Mouse (Mus musculus): ENCODE results near the gene Ccdc87. TPM values are rescaled to one million over a fixed set of nuclear protein-coding genes. Genes with fewer than 3 reads are reported as not detected.

Gene Ccdc87
- polyA plus RNA-seq (2014; fragmentation: Nextera tagmentation; extraction: Ambion mirVana): 0.05 TPM in 1 of 2 replicates, not detected in the other

DNA sequence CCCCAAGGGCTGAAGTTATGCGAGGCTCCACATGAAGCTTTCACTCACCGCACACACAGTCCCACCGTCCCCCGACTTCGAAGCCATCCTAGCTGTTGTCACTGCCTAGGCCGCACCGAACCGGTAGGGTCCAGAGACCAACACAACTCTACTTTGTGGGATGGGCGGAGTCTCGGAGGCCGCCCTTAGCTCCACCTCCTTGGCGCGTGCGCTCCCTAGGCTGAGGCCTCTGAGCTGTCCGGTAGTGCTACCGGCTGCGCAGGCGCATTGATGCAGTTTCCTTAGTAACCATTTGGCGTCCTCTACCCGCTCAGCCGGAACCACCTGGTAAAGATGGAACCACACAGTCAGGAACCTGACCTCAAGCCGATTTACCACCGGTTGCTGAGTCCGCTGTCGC is at the start of gene Ccdc87, which contains the start of gene Ccs:
Ccdc87 (plus strand) TSS at position 218 of the 400 bp plus-strand sequence.
Ccs (minus strand) TSS at position 184 of the 400 bp plus-strand sequence.
- Histone ChIP-seq H3K27ac (ENCODE audit: low read depth, low read length) (0 out of 2 replicates have a peak within 1 kb of the TSS, but pooled peaks have one; percentile 53), H3K4me1 (replicated peaks; ENCODE audit: control insufficient read depth, insufficient read depth, low read length) (peaks cover 14% of the 10 kb centered on the region), H3K36me3 (ENCODE audit: control insufficient read depth, insufficient read depth, low read length) (no peaks in the 10 kb centered on the region), H3K4me3 (ENCODE audit: low read depth, low read length) (peak within 1 kb of the TSS; percentile 72), H3K9me3 (ENCODE audit: control insufficient read depth, low read length) (no peaks in the 10 kb centered on the region), H3K27me3 (replicated peaks; ENCODE audit: control insufficient read depth, insufficient read depth, low read length) (peaks cover 34% of the 10 kb centered on the region), H3K4me2 (peak within 1 kb of the TSS; percentile 99), H3K9ac (ENCODE audit: low read depth, low read length) (peak within 1 kb of the TSS; percentile 86)
- peak; percentile 98 for ATAC-seq (replicated peaks; ENCODE audit: low FRiP score)
- under 1% methylated on average over 25 of the region's 25 CpGs for WGBS
- DNase-seq (ENCODE audit: low spot score): peak; percentile 90

DNA sequence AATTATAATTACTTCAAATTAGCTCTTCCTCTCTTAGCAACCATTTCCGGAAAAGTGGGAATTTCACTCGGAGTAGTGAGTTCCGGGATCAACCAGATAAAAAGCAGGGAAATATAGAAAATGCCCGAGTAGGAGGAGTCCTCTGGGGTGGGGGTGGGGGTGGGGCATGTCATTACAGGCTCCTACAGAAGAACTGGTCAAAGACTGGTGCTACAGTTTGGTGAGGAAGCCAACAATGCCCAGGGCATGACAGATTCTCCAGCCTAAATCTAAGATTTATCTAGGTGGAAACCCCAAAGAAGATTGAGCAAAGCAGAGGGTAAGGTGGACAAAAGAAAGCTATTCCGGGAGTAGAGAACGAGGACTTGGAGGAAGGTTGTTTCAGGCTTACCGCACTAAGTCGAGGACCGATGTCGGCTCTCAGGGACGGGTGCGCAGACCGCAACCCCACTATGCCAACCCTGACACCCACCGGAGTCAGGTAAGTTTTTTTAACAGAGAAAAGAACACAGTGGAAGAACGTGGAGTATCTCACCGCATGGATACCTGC is 45.8 kb upstream of the Ccdc87 start:
- Histone ChIP-seq H3K4me2 (peak overlapping the region; percentile 88), H3K27ac (ENCODE audit: low read depth, low read length) (peak overlapping the region; percentile 79), H3K9ac (ENCODE audit: low read depth, low read length) (peak overlapping the region; percentile 84), H3K27me3 (replicated peaks; ENCODE audit: control insufficient read depth, insufficient read depth, low read length) (no peaks in the 10 kb centered on the region), H3K4me1 (replicated peaks; ENCODE audit: control insufficient read depth, insufficient read depth, low read length) (peaks cover 38% of the 10 kb centered on the region), H3K4me3 (ENCODE audit: low read depth, low read length) (peak overlapping the region; percentile 69), H3K9me3 (ENCODE audit: control insufficient read depth, low read length) (no peaks in the 10 kb centered on the region), H3K36me3 (ENCODE audit: control insufficient read depth, insufficient read depth, low read length) (peaks cover 28% of the 10 kb centered on the region)
- DNase-seq (ENCODE audit: low spot score): no peak
- peak; percentile 54 for ATAC-seq (replicated peaks; ENCODE audit: low FRiP score)
- WGBS: 0% methylated on average over 16 of the region's 16 CpGs

DNA sequence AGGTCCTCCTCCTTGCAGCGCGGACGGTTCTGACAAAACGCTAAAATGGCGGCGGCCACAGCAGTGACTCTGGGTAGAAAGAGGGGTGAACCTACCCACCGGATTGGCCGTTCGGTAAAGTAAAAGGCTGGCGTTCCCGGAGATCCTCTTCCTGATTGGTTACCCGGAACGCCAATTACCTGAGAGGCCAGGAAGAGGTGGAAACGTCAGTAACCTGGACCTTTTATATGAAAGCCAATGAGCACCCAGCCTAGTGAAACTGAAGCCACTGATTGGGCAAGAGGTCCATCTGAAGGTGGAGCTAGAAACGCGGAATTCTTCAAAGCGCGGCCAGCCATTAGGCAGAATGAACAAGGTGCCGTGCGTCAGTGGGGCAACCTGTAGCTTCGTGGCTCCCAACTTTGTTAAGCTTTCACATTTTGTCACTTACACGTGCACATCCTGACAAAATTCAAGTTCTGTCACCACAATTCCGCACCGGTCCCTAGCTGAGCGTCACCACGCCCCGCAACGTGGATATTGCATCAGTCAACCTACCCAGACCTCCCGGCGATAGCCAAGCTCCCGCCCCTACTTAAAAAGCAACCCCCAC is 45.2 kb upstream of the Ccdc87 start, which contains the start of gene Rbm4:
Rbm4 (minus strand) TSS at position 71 of the 592 bp plus-strand sequence.
- H3K9ac ChIP-seq (ENCODE audit: low read depth, low read length): peak within 1 kb of the TSS; percentile 84
- peak within 1 kb of the TSS; percentile 88 for H3K4me2 ChIP-seq
- DNase-seq (ENCODE audit: low spot score) (peak; percentile 91), ATAC-seq (replicated peaks; ENCODE audit: low FRiP score) (peak; percentile 97)
- peaks cover 30% of the 10 kb centered on the region for H3K36me3 ChIP-seq (ENCODE audit: control insufficient read depth, insufficient read depth, low read length)
- peaks cover 38% of the 10 kb centered on the region for H3K4me1 ChIP-seq (replicated peaks; ENCODE audit: control insufficient read depth, insufficient read depth, low read length)
- no peaks in the 10 kb centered on the region for H3K27me3 ChIP-seq (replicated peaks; ENCODE audit: control insufficient read depth, insufficient read depth, low read length)
- WGBS: under 1% methylated on average over 31 of the region's 31 CpGs
- no peaks in the 10 kb centered on the region for H3K9me3 ChIP-seq (ENCODE audit: control insufficient read depth, low read length)
- peak within 1 kb of the TSS; percentile 79 for H3K27ac ChIP-seq (ENCODE audit: low read depth, low read length)
- peak within 1 kb of the TSS; percentile 69 for H3K4me3 ChIP-seq (ENCODE audit: low read depth, low read length)

DNA sequence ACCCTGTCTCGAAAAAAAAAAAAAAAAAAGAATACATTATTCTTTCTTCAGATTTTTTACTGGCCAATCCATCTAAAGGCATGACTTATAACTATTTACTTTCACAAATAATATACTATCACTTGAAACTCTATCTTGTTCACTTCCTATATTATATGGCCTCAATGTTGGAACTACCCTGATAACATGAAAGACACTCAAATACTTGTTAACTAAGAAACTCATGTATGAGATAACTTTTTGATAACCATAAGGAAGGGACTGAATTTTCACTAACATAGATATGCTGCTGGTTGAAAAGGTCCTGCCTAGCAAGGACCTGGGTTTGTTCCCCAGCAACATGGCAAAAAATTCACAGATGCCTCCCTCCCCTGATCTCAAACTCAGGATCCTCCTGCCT is 43.2 kb upstream of the Ccdc87 start:
- Histone ChIP-seq H3K27ac (ENCODE audit: low read depth, low read length) (peak overlapping the region; percentile 14; the same call in 1 of the 2 replicates), H3K4me1 (replicated peaks; ENCODE audit: control insufficient read depth, insufficient read depth, low read length) (peaks cover 31% of the 10 kb centered on the region), H3K9me3 (ENCODE audit: control insufficient read depth, low read length) (no peaks in the 10 kb centered on the region), H3K27me3 (replicated peaks; ENCODE audit: control insufficient read depth, insufficient read depth, low read length) (no peaks in the 10 kb centered on the region), H3K4me2 (no peak overlapping the region), H3K36me3 (ENCODE audit: control insufficient read depth, insufficient read depth, low read length) (peaks cover 32% of the 10 kb centered on the region), H3K4me3 (ENCODE audit: low read depth, low read length) (no peak overlapping the region), H3K9ac (ENCODE audit: low read depth, low read length) (no peak overlapping the region)
- ATAC-seq (replicated peaks; ENCODE audit: low FRiP score) (no peak), DNase-seq (ENCODE audit: low spot score) (no peak)
- WGBS: 75% methylated on average over 1 of the region's 1 CpGs

DNA sequence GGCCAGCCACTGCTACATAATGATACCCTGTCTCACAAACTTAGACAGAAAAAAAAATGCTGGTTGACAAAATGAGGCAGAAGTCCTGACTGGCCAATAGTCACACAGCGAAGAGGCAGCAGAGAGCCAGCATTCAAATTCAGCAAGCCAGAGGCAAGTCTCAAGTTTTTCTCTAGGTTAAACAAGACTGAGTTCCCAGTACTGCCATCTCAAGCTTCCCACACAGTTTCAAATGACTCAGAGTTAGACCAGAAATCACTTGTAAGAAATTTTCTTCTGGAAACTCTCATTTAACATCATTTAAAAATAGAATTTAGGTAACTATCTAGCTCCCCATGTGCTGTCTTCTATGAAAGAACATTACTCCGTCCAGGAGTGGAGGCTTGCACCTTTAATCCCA is 41.3 kb upstream of the Ccdc87 start:
- no peak overlapping the region for H3K4me2 ChIP-seq
- H3K4me1 ChIP-seq (replicated peaks; ENCODE audit: control insufficient read depth, insufficient read depth, low read length): peaks cover 25% of the 10 kb centered on the region; the same call in 1 of the 2 replicates
- no peaks in the 10 kb centered on the region for H3K27me3 ChIP-seq (replicated peaks; ENCODE audit: control insufficient read depth, insufficient read depth, low read length)
- H3K36me3 ChIP-seq (ENCODE audit: control insufficient read depth, insufficient read depth, low read length): peaks cover 41% of the 10 kb centered on the region
- H3K9me3 ChIP-seq (ENCODE audit: control insufficient read depth, low read length): no peaks in the 10 kb centered on the region
- no peak overlapping the region for H3K27ac ChIP-seq (ENCODE audit: low read depth, low read length)
- WGBS: 89% methylated on average over 2 of the region's 2 CpGs
- no peak overlapping the region for H3K4me3 ChIP-seq (ENCODE audit: low read depth, low read length)
- ATAC-seq (replicated peaks; ENCODE audit: low FRiP score) (no peak), DNase-seq (ENCODE audit: low spot score) (no peak)
- H3K9ac ChIP-seq (ENCODE audit: low read depth, low read length): no peak overlapping the region

DNA sequence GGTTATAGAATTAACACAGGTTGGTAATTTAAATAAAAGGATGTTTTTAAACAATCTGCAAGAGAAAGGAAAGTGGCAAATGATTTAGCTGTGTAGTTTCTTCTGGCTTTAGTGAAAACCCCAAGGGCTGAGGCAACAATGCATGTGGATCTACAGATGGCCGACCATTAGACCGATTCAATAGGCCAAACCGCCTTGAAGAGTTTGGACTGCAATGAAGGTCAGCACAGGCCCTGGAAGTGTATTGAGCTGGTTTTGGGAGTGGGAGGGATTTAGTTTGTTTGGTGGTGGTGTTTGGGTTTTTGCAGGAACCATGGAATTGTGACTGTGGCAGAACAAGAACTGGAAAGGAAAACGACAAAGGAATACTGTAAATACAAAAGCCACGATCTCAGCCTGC is 40.1 kb upstream of the Ccdc87 start:
- peaks cover 51% of the 10 kb centered on the region for H3K36me3 ChIP-seq (ENCODE audit: control insufficient read depth, insufficient read depth, low read length)
- H3K9me3 ChIP-seq (ENCODE audit: control insufficient read depth, low read length): no peaks in the 10 kb centered on the region
- DNase-seq (ENCODE audit: low spot score) (no peak), ATAC-seq (replicated peaks; ENCODE audit: low FRiP score) (no peak)
- no peak overlapping the region for H3K4me3 ChIP-seq (ENCODE audit: low read depth, low read length)
- H3K4me1 ChIP-seq (replicated peaks; ENCODE audit: control insufficient read depth, insufficient read depth, low read length): peaks cover 25% of the 10 kb centered on the region; the same call in 1 of the 2 replicates
- H3K27ac ChIP-seq (ENCODE audit: low read depth, low read length): no peak overlapping the region
- 89% methylated on average over 5 of the region's 5 CpGs for WGBS
- no peak overlapping the region for H3K9ac ChIP-seq (ENCODE audit: low read depth, low read length)
- H3K27me3 ChIP-seq (replicated peaks; ENCODE audit: control insufficient read depth, insufficient read depth, low read length): no peaks in the 10 kb centered on the region
- no peak overlapping the region for H3K4me2 ChIP-seq

DNA sequence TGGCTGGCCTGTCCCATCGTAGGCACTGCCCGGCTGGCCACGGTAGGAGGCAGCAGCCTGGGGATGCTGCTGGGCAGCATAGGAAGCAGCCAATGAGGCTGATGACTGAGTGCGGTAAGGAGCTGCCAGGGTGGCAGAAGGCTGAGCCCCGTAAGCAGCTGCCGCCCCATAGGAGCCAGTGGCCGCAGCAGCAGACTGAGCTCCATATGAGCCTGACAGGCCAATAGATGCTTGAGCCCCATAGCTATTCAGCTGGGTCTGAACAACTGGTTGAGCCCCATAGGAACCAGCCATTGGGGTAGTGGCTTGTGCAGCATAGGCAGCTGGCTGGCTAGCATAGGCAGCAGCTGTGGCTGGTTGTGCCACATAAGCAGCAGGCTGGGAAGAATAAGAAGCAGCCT is 36.5 kb upstream of the Ccdc87 start:
- Histone ChIP-seq H3K9ac (ENCODE audit: low read depth, low read length) (no peak overlapping the region), H3K4me1 (replicated peaks; ENCODE audit: control insufficient read depth, insufficient read depth, low read length) (peaks cover 4% of the 10 kb centered on the region), H3K4me3 (ENCODE audit: low read depth, low read length) (no peak overlapping the region), H3K9me3 (ENCODE audit: control insufficient read depth, low read length) (no peaks in the 10 kb centered on the region), H3K36me3 (ENCODE audit: control insufficient read depth, insufficient read depth, low read length) (peaks cover 54% of the 10 kb centered on the region), H3K27me3 (replicated peaks; ENCODE audit: control insufficient read depth, insufficient read depth, low read length) (no peaks in the 10 kb centered on the region), H3K4me2 (no peak overlapping the region), H3K27ac (ENCODE audit: low read depth, low read length) (no peak overlapping the region)
- ATAC-seq (replicated peaks; ENCODE audit: low FRiP score) (no peak), DNase-seq (ENCODE audit: low spot score) (no peak)
- WGBS: 91% methylated on average over 7 of the region's 7 CpGs

DNA sequence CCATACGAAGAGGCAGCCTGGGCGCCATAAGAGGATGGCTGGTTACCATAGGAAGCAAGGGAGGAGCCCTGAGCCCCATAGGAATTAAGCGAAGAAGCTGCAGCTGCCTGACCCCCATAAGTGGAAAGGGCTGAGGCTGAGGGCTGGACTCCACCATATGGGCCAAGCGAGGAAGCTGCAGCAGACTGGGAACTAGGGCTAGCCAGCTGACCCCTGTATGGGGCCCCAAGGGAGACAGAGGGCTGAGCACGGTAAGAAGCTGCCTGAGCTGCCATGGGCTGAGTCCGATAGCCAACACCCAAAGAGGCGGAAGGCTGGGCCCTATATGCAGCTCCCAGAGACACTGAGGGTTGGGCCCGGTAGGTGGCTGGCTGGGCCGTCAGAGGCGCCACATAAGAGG is 35.9 kb upstream of the Ccdc87 start:
- Histone ChIP-seq H3K9ac (ENCODE audit: low read depth, low read length) (no peak overlapping the region), H3K27ac (ENCODE audit: low read depth, low read length) (no peak overlapping the region), H3K27me3 (replicated peaks; ENCODE audit: control insufficient read depth, insufficient read depth, low read length) (no peaks in the 10 kb centered on the region), H3K36me3 (ENCODE audit: control insufficient read depth, insufficient read depth, low read length) (peaks cover 50% of the 10 kb centered on the region), H3K4me3 (ENCODE audit: low read depth, low read length) (no peak overlapping the region), H3K9me3 (ENCODE audit: control insufficient read depth, low read length) (no peaks in the 10 kb centered on the region), H3K4me2 (no peak overlapping the region), H3K4me1 (replicated peaks; ENCODE audit: control insufficient read depth, insufficient read depth, low read length) (peaks cover 7% of the 10 kb centered on the region)
- DNase-seq (ENCODE audit: low spot score) (no peak), ATAC-seq (replicated peaks; ENCODE audit: low FRiP score) (no peak)
- 84% methylated on average over 10 of the region's 10 CpGs for WGBS

DNA sequence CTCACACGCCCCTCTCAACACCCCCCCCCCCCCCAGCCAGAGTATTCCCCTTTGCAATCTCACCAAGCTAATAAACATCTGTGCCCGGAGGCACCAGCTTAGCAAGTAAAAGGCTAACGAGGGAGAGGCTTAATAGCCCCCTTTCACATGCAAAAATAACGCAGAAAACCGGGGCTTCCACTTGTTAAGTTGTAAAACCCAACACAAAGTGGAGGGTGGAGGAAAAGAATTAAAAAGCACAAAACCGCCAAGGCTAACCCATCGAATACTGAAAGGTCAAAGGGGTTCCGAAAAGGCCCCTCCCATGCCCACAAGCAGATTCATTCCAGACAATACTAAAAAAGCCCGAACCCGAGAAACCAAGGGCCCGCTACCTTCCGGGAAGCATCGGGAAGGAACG is 28.9 kb upstream of the Ccdc87 start:
- Histone ChIP-seq H3K9me3 (ENCODE audit: control insufficient read depth, low read length) (no peaks in the 10 kb centered on the region), H3K27ac (ENCODE audit: low read depth, low read length) (no peak overlapping the region), H3K36me3 (ENCODE audit: control insufficient read depth, insufficient read depth, low read length) (peaks cover 4% of the 10 kb centered on the region; the same call in 1 of the 2 replicates), H3K4me1 (replicated peaks; ENCODE audit: control insufficient read depth, insufficient read depth, low read length) (peaks cover 21% of the 10 kb centered on the region), H3K4me2 (peak overlapping the region; percentile 98), H3K27me3 (replicated peaks; ENCODE audit: control insufficient read depth, insufficient read depth, low read length) (no peaks in the 10 kb centered on the region), H3K4me3 (ENCODE audit: low read depth, low read length) (peak overlapping the region; percentile 93), H3K9ac (ENCODE audit: low read depth, low read length) (peak overlapping the region; percentile 94)
- DNase-seq (ENCODE audit: low spot score) (no peak), ATAC-seq (replicated peaks; ENCODE audit: low FRiP score) (no peak)
- WGBS: under 1% methylated on average over 14 of the region's 14 CpGs

All from liver, embryonic 11.5 days (tissue).